Mouse (Mus musculus) heart, embryonic 14.5 days (tissue): ENCODE measurements around the gene Isg15. TPM values are rescaled to one million over a fixed set of nuclear protein-coding genes. Genes with fewer than 3 reads are reported as not detected.

ENCODE experiments used
- ATAC-seq: fragments of 200-750 bp; cut with Nextera tagmentation; 2 replicates; pipeline ENCODE4 v1.8.0; 2017; ENCODE audit warnings: low read depth, moderate TSS enrichment; ENCODE audit not compliant: insufficient number of reproducible peaks, insufficient read depth, low FRiP score
- H3K27ac ChIP-seq, 2 experiments: fragments of 200-500 bp in 1 of 2; fragments of 300-500 bp in 1 of 2; sonication (generic) in 1 of 2; replicated peaks in 1 of 2; 2 replicates each; pipeline ENCODE4 v1.5.1; 2012 to 2014; ENCODE audit warnings: low read depth in 2 of 2, low read length in 2 of 2, control low read depth in 1 of 2, mild to moderate bottlenecking in 1 of 2, mixed read lengths in 1 of 2; ENCODE audit not compliant: control insufficient read depth in 1 of 2, insufficient read depth in 1 of 2
- H3K27me3 ChIP-seq: fragments of 300-500 bp; sonication (generic); 2 replicates; pipeline ENCODE4 v1.6.1; 2014; ENCODE audit warnings: mild to moderate bottlenecking, low read length, control low read depth; ENCODE audit not compliant: control insufficient read depth, insufficient read depth
- H3K36me3 ChIP-seq: fragments of 300-500 bp; sonication (generic); 2 replicates; pipeline ENCODE4 v1.6.1; 2014; ENCODE audit warnings: mild to moderate bottlenecking, control low read depth, low read length, mixed read lengths; ENCODE audit not compliant: control insufficient read depth, insufficient read depth
- H3K4me1 ChIP-seq, 2 experiments: fragments of 200-500 bp in 1 of 2; fragments of 300-500 bp in 1 of 2; sonication (generic) in 1 of 2; 2 replicates each; pipeline ENCODE4 v1.6.1; 2012 to 2014; ENCODE audit warnings: low read length in 2 of 2, control low read depth in 1 of 2, mixed read lengths in 1 of 2; ENCODE audit not compliant: control insufficient read depth in 2 of 2, insufficient read depth in 2 of 2
- H3K4me2 ChIP-seq: fragments of 300-500 bp; sonication (generic); 2 replicates; pipeline ENCODE4 v1.6.1; 2014; ENCODE audit warnings: mild to moderate bottlenecking, low read length
- H3K4me3 ChIP-seq, 2 experiments: fragments of 200-500 bp in 1 of 2; fragments of 300-500 bp in 1 of 2; sonication (generic) in 1 of 2; 2 replicates each; pipeline ENCODE4 v1.5.1; 2012 to 2014; ENCODE audit warnings: low read length in 2 of 2, mild to moderate bottlenecking in 2 of 2, control low read depth in 1 of 2, low read depth in 1 of 2, moderate library complexity in 1 of 2; ENCODE audit not compliant: control insufficient read depth in 1 of 2, insufficient read depth in 1 of 2
- H3K9ac ChIP-seq: fragments of 300-500 bp; sonication (generic); 2 replicates; pipeline ENCODE4 v1.6.1; 2014; ENCODE audit warnings: mild to moderate bottlenecking, low read length
- H3K9me3 ChIP-seq: fragments of 300-500 bp; sonication (generic); 2 replicates; pipeline ENCODE4 v1.6.1; 2016; ENCODE audit warnings: low read length, control low read depth; ENCODE audit not compliant: control insufficient read depth
- WGBS: fragments of 180-500 bp; shearing (Covaris S2); extraction: QIAGEN DNeasy Blood & Tissue Kit; methylation state at CpG from one replicate; pipeline ENCODE4 v1.1.7; 2014; 5-methylcytosine and 5-hydroxymethylcytosine counted together
- polyA plus RNA-seq: library from polyadenylated mRNA; unstranded; fragments of >200 nt; fragmentation: Nextera tagmentation; extraction: Ambion mirVana; gene quantifications from 2 replicates; pipeline ENCODE4 v1.2.1, GENCODE M21; 2014

Isg15 gene
- polyA plus RNA-seq, 1 experiment from 2014 or later = 0.84 TPM

GRCm38 (mm10) chr4:156202462-156202893 lies 1.9 kb upstream of the Isg15 start:
- no peaks in the 10 kb centered on the region for H3K9me3 ChIP-seq
- H3K27me3 ChIP-seq = peaks cover 6% of the 10 kb centered on the region; the same call in 1 of the 2 replicates
- WGBS = 8% methylated on average over 12 of the region's 12 CpGs
- H3K4me1 ChIP-seq = peaks cover 4 to 13% of the 10 kb centered on the region in 2 experiments; a peak in 3 of 4 replicates
- H3K36me3 ChIP-seq = no peaks in the 10 kb centered on the region
- no peak for ATAC-seq
- peak overlapping the region; percentile 46 to 69 for H3K4me3 ChIP-seq
- H3K27ac ChIP-seq = peak overlapping the region; percentile 24 to 84
- peak overlapping the region; percentile 82 for H3K9ac ChIP-seq
- peak overlapping the region; percentile 97 for H3K4me2 ChIP-seq

GRCm38 (mm10) chr4:156197829-156198205 lies 2.8 kb downstream of the Isg15 start:
- peaks cover 14% of the 10 kb centered on the region for H3K36me3 ChIP-seq
- peak overlapping the region; percentile 48 to 84 for H3K4me3 ChIP-seq
- H3K9ac ChIP-seq = peak overlapping the region; percentile 73
- H3K4me2 ChIP-seq = peak overlapping the region; percentile 59
- H3K27ac ChIP-seq = peak overlapping the region; percentile 77 to 91
- no peaks in the 10 kb centered on the region for H3K9me3 ChIP-seq
- under 1% methylated on average over 25 of the region's 26 CpGs for WGBS
- peaks cover 27 to 44% of the 10 kb centered on the region in 2 experiments for H3K4me1 ChIP-seq
- peak; percentile 87 for ATAC-seq
- H3K27me3 ChIP-seq = no peaks in the 10 kb centered on the region

- Histone ChIP-seq H3K4me1 (peaks cover 30 to 45% of the 10 kb centered on the region in 2 experiments), H3K27me3 (no peaks in the 10 kb centered on the region), H3K9ac (peak within 1 kb of the TSS; percentile 94), H3K27ac (peak within 1 kb of the TSS; percentile 77 to 91), H3K9me3 (no peaks in the 10 kb centered on the region), H3K4me3 (peak within 1 kb of the TSS; percentile 84 to 93), H3K4me2 (peak within 1 kb of the TSS; percentile 98), H3K36me3 (peaks cover 18% of the 10 kb centered on the region)
- ATAC-seq = peak; percentile 81
- under 1% methylated on average over 46 of the region's 88 CpGs for WGBS
These were observed 3.3 kb downstream of the Isg15 start, which contains the start of gene Agrn for GRCm38 (mm10) chr4:156197131-156197828. Gene Agrn (minus strand): TSS chr4:156197488.

- Histone ChIP-seq H3K4me2 (peak overlapping the region; percentile 98), H3K4me3 (peak overlapping the region; percentile 84 to 93), H3K36me3 (peaks cover 26% of the 10 kb centered on the region), H3K9ac (peak overlapping the region; percentile 94), H3K27ac (peak overlapping the region; percentile 11 to 78), H3K4me1 (peaks cover 30 to 45% of the 10 kb centered on the region in 2 experiments), H3K27me3 (no peaks in the 10 kb centered on the region), H3K9me3 (no peaks in the 10 kb centered on the region)
- 4% methylated on average over 35 of the region's 35 CpGs for WGBS
- no peak for ATAC-seq
These were observed 4.4 kb downstream of the Isg15 start for GRCm38 (mm10) chr4:156195927-156196870.

GRCm38 (mm10) chr4:156194346-156194745 lies 6.3 kb downstream of the Isg15 start:
- Histone ChIP-seq H3K36me3 (peaks cover 42% of the 10 kb centered on the region), H3K4me2 (0 out of 2 replicates have a peak overlapping the region, but pooled peaks have one; percentile 8), H3K27me3 (no peaks in the 10 kb centered on the region), H3K27ac (no peak overlapping the region), H3K9ac (no peak overlapping the region), H3K4me3 (no peak overlapping the region), H3K9me3 (no peaks in the 10 kb centered on the region), H3K4me1 (peaks cover 40 to 56% of the 10 kb centered on the region in 2 experiments)
- 60% methylated on average over 6 of the region's 6 CpGs for WGBS
- ATAC-seq = no peak

GRCm38 (mm10) chr4:156193906-156194305 lies 6.7 kb downstream of the Isg15 start:
- Histone ChIP-seq H3K27me3 (no peaks in the 10 kb centered on the region), H3K27ac (no peak overlapping the region), H3K4me2 (no peak overlapping the region), H3K9me3 (no peaks in the 10 kb centered on the region), H3K9ac (no peak overlapping the region), H3K36me3 (peaks cover 42% of the 10 kb centered on the region), H3K4me1 (peaks cover 44 to 60% of the 10 kb centered on the region in 2 experiments), H3K4me3 (no peak overlapping the region)
- ATAC-seq = no peak
- 64% methylated on average over 5 of the region's 5 CpGs for WGBS

- Histone ChIP-seq H3K36me3 (peaks cover 42% of the 10 kb centered on the region), H3K4me1 (peaks cover 50 to 68% of the 10 kb centered on the region in 2 experiments), H3K9ac (peak overlapping the region; percentile 19; the same call in 1 of the 2 replicates), H3K27ac (peak overlapping the region in 1 of 2 experiments; percentile 17; a peak in 1 of 4 replicates), H3K4me2 (no peak overlapping the region), H3K27me3 (no peaks in the 10 kb centered on the region), H3K9me3 (no peaks in the 10 kb centered on the region), H3K4me3 (no peak overlapping the region)
- 28% methylated on average over 2 of the region's 2 CpGs for WGBS
- no peak for ATAC-seq
These were observed 7.4 kb downstream of the Isg15 start for GRCm38 (mm10) chr4:156193200-156193590.
